Comparison of ENCODE assay signal across 10 mouse cellular contexts in genomic region chr4:44703686-44704368, GRCm38 (mm10). TPM values are rescaled to one million over a fixed set of nuclear protein-coding genes. Genes with fewer than 3 reads are reported as not detected.
DNase-seq lines count a peak whose midpoint lies in the region; ATAC-seq and TF ChIP-seq lines count a peak whose summit lies in the region.
"Had no signal": no experiment of that assay in that cellular context is flagged by ENCODE, and none has a peak within 500 bp of the region (broad histone marks: within the 10 kb centered on the region; RNA-seq: fewer than 3 reads in every experiment).

No protein-coding gene starts in this region.

- H3K9ac ChIP-seq in heart, embryonic 15.5 days = no peak overlapping the region

- no peak overlapping the region for H3K27ac ChIP-seq in heart, embryonic 15.5 days
- peak overlapping the region; percentile 26; the same call in 1 of the 2 replicates for H3K27ac ChIP-seq in bone marrow, adult 2 months (ENCODE audit: control insufficient read depth, insufficient read depth, low read depth, low read length, poor library complexity)

- H3K36me3 ChIP-seq in heart, embryonic 15.5 days = no peaks in the 10 kb centered on the region

- peak overlapping the region; percentile 88 for H3K4me2 ChIP-seq in heart, embryonic 15.5 days

- no peak for TF ChIP-seq CTCF in bone marrow, adult 2 months (IDR thresholded peaks at IDR 0.05; ENCODE audit: control insufficient read depth, insufficient read depth, low read length)

- no peaks in the 10 kb centered on the region for H3K9me3 ChIP-seq in heart, embryonic 15.5 days (replicated peaks)

- no peak for ATAC-seq in heart, embryonic 15.5 days (replicated peaks; ENCODE audit: insufficient number of reproducible peaks, insufficient read depth, low FRiP score, low read depth)
- ATAC-seq in granulocyte monocyte progenitor cell, adult 5-6 weeks (replicated peaks; ENCODE audit: poor library complexity, severe bottlenecking) = peak; percentile 6; the same call in 1 of the 2 replicates

- no peak for TF ChIP-seq POLR2A in bone marrow, adult 2 months (IDR thresholded peaks at IDR 0.05; ENCODE audit: borderline replicate concordance, control insufficient read depth, low read depth, low read length)

- H3K4me1 ChIP-seq in heart, embryonic 15.5 days (replicated peaks) = peaks cover 20% of the 10 kb centered on the region
- no peaks in the 10 kb centered on the region; the same call in none of the 2 replicates for H3K4me1 ChIP-seq in bone marrow, adult 2 months (ENCODE audit: control insufficient read depth, insufficient read depth, low read length)

- peaks cover 99% of the 10 kb centered on the region for H3K27me3 ChIP-seq in heart, embryonic 15.5 days

- DNase-seq in heart, postnatal 36 days = no peak
- DNase-seq in mesoderm, embryonic 11.5 days (ENCODE audit: low read depth, low spot score) = peak; percentile 12
- DNase-seq in frontal cortex, postnatal 14 days (ENCODE audit: low spot score in 2 of 2) = no peak
- DNase-seq in urinary bladder, postnatal 4 days (ENCODE audit: low spot score in 2 of 2) = no peak
- no peak for DNase-seq in left cerebral cortex, adult 11 months (ENCODE audit: low spot score)

- H3K4me3 ChIP-seq in heart, embryonic 15.5 days = peak overlapping the region; percentile 52
- peak overlapping the region; percentile 34 for H3K4me3 ChIP-seq in bone marrow, adult 2 months (replicated peaks; ENCODE audit: control insufficient read depth, low read depth, low read length)
- H3K4me3 ChIP-seq: erythroblast, embryonic 14.5 days had no signal

- intact Hi-C loops in heart, postnatal 36 days (cut with DNase I) = no loop called here

- 1% methylated on average over 66 of the region's 66 CpGs for WGBS in heart, embryonic 15.5 days
- 2% methylated on average over 66 of the region's 66 CpGs for WGBS in bone marrow, adult 2 months

RNA-seq across cellular contexts. Expression of gene Pax5, which starts 6.5 kb away (rescaled TPM):
- polyA plus RNA-seq in heart, embryonic 15.5 days (2015; fragmentation: Nextera tagmentation; extraction: Ambion mirVana) = not detected in 2 replicates
- under 1 TPM; 0.72 to 0.73 TPM for total RNA-seq in heart, postnatal 36 days (2021)
- polyA plus RNA-seq in bone marrow, adult 2 months (2011; ENCODE audit: insufficient read depth, insufficient read length, low replicate concordance, missing spikeins) = 18.0 and 35.6 TPM in 2 replicates
- total RNA-seq in granulocyte monocyte progenitor cell, adult 5-6 weeks (2014; fragmentation: Nextera tagmentation) = not detected in 2 replicates
- not detected in 2 replicates for total RNA-seq in granulocyte monocyte progenitor cell, adult 5-6 weeks (2017)
- total RNA-seq: MEL had no signal

RNA-seq across cellular contexts. Expression of gene Zcchc7, which starts 51.9 kb away (rescaled TPM):
- 22.1 and 25.3 TPM in 2 replicates for polyA plus RNA-seq in heart, embryonic 15.5 days (2015; fragmentation: Nextera tagmentation; extraction: Ambion mirVana)
- 10 to 100 TPM; 13.8 to 14.3 TPM for total RNA-seq in heart, postnatal 36 days (2021)
- 31.5 and 43.4 TPM in 2 replicates for polyA plus RNA-seq in bone marrow, adult 2 months (2011; ENCODE audit: insufficient read depth, insufficient read length, low replicate concordance, missing spikeins)
- 42.2 and 52.4 TPM in 2 replicates for total RNA-seq in granulocyte monocyte progenitor cell, adult 5-6 weeks (2014; fragmentation: Nextera tagmentation)
- total RNA-seq in granulocyte monocyte progenitor cell, adult 5-6 weeks (2017) = 64.3 and 97.0 TPM in 2 replicates
